Mouse (Mus musculus) right cerebral cortex, postnatal 4 days (tissue): Measurements from ENCODE around the gene Acat2.
"Not testable (repeated sequence)": the region's sequence is repeated elsewhere in the genome, so short reads cannot be mapped to it uniquely, and the experiment has no call there.

ENCODE experiments used
- DNase-seq: peaks from one replicate; pipeline ENCODE4 v3.0.0-alpha.2; 2022

Gene Acat2

DNA sequence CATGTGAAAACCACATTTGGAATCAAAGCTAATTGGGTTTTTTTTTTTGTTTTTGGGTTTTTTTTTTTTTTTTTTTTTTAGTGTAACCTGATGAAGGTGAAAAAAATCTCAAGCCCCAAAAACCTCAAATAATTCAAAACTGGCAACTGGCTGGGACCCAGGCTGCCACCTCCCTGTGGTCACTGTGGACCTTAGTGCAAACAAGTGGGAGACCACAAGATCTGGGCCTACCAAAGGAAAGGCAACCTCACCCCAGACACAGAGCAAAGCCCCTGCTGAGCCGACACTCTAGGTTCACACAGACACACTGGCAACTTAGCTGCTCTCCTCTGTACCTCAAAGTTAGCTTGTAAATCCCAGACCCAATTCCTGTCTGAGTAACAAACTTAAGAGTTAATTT is 56.2 kb downstream of the Acat2 start:
- no peak for DNase-seq

DNA sequence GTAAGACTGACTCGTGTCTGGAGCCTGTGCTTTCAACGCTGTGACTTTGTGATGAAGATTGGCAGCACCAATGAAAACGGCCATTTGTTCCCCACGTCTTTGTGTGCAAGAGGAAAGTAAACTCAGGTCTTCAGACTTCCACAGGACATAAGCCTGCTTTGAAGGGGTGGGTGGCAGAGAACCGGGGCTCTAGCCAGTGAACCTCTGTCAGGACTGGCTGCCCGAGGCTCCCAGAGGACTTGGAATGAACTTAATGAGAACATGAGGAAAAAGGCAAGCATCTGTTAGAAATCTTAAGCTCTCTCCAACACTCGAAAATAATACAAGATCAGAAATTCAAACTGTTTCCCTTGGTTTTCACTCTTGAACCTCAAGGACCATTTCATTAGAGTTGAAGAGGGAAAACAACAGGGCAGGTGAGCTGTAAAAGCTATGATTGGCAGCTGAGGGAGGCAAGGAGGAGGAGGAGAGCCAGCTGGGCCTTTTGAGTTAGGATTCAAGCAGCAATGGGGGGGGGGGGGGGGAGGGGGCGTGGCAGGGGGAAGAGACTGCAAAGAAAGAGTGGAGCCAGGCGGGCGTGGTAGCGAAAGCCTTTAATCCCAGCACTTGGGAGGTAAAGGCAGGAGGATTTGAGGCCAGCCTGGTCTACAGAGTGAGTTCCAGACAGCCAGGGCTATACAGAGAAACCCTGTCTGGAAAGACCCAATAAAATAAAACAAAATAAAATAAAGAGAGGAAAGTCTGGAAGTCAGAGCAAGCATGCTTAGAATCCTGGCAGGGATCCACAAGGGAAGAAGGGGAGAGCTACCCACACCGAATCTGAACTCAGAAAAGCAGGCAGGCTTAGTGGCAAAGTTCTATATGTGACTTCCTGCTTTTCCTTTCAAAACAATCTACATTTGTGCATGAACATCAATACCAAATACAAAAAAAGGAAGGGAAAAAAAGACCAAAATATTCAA is 56.9 kb downstream of the Acat2 start:
- DNase-seq = no peak

DNA sequence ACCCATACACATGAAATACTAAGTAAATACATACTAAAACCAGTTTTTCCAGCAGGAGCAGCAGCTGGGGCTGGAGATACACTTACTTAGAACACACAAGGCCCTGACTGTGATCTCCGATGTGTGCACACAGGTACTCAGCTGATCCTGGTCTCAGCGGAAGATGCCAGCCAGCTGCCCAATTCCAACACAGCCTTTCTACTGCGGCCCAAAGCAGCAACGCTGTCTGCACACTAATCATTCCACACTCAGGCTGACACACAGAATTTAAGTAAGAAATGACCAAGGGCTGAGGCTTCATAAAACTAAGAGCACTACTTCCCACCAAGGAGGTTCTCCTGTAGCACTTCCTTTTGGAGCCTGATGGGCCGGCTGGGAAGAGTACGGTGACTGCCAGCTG is 58.3 kb downstream of the Acat2 start:
- DNase-seq = no peak

DNA sequence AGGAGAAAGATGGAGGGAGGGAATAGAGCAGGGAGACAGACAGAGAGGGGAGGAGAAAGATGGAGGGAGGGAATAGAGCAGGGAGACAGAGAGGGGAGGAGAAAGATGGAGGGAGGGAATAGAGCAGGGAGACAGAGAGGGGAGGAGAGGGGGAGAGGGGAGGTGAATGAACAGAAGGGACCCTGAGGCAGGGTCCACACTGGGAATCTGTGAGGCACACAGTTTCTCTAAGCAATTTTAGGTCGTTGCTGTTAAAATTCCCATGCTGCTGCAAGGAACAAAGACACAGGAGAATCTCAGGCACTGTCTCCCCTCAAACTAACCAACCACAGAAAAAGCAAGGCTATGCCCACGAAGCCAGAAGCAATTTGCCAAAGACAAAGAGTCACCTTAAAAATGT is 61.9 kb downstream of the Acat2 start:
- DNase-seq = not testable (repeated sequence)

DNA sequence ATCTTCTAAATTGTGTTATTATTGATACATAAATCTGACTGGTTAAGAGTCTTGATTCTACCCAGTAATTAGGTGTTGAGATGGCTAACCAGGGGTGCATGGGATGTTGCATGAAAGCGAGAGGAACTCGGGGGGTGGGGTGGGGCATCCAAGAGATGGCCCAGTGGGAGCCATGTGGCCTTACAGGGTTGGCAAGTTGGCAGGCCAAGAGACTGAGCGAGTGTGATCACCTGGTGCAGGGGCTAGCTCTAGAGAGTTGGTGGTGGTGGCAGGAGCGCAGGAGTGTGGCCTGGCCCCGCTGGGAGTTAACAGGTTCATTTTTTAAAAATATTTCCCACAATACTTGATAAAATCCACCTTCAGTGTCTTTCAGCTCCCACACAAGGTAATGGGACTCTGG is 62.9 kb downstream of the Acat2 start:
- no peak for DNase-seq
